Mouse (Mus musculus): ENCODE data around the gene Adgrb2.

DNA sequence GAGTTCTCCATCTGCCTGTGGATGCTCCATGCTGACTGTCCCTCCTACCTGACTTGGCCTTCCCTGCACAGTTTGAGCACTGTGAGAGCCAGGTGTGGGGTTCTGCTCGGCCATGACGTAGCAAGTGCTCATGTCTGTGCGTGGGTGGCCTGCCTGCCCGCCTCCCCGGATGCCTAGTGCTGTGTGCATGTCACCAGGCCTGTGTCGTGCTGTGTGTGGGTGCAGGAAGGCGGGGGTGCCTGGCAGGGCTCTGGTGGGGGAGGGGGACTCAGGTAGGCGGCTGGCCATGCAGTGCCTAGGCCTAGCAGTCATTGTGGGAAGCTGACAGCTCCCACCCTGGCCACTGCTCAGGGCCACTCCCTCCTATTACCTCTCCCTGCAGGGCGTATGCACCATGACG, 28.4 kb downstream of the Adgrb2 start:
- TF ChIP-seq CTCF (conservative IDR thresholded peaks at IDR 0.05 in 1 of 2, IDR thresholded peaks at IDR 0.05 in 1 of 2; ENCODE audit: low read depth in 2 of 2, low read length in 2 of 2) (no peak), POLR2A (IDR thresholded peaks at IDR 0.05; ENCODE audit: low read depth, low read length) (no peak), MYC (IDR thresholded peaks at IDR 0.05; ENCODE audit: low read depth, low read length) (no peak), EP300 (IDR thresholded peaks at IDR 0.05; ENCODE audit: low read length) (no peak), MAX (IDR thresholded peaks at IDR 0.05; ENCODE audit: low read length) (no peak), BHLHE40 (IDR thresholded peaks at IDR 0.05; ENCODE audit: low read depth, low read length) (no peak)

Measured in CH12.LX (cell line).